Mouse (Mus musculus) A20 (cell line): ENCODE measurements around the gene Rbm8a.

ENCODE experiments used
- DNase-seq: peaks from one replicate; pipeline ENCODE4 v3.0.0-alpha.2; 2011; ENCODE audit warnings: low read depth, low spot score

The Rbm8a gene

GRCm38 (mm10) chr3:96629729-96630600 lies at the start of gene Rbm8a:
Gene Rbm8a (plus strand): TSS chr3:96629933.
- DNase-seq: peak; percentile 98

DNA sequence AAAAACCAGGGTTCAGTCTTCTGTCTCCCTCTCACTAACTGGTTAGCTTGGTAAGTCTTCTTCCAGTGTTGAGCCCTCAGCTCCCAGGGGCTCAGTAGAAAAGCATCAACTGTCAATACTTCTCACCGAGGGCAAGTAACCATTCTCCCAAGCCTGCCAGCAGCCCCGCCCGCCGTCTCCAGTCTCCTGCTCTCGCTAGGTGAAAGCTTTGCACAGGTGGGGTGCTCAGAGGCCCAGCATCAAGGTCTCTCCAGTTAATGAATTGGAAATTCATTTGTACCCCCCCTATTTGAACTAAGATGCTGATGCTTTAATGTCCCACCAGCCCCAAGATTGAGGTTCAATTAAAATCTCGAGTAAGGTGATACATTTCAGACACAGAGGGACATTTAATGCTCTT lies 48.6 kb upstream of the Rbm8a start:
- no peak for DNase-seq

DNA sequence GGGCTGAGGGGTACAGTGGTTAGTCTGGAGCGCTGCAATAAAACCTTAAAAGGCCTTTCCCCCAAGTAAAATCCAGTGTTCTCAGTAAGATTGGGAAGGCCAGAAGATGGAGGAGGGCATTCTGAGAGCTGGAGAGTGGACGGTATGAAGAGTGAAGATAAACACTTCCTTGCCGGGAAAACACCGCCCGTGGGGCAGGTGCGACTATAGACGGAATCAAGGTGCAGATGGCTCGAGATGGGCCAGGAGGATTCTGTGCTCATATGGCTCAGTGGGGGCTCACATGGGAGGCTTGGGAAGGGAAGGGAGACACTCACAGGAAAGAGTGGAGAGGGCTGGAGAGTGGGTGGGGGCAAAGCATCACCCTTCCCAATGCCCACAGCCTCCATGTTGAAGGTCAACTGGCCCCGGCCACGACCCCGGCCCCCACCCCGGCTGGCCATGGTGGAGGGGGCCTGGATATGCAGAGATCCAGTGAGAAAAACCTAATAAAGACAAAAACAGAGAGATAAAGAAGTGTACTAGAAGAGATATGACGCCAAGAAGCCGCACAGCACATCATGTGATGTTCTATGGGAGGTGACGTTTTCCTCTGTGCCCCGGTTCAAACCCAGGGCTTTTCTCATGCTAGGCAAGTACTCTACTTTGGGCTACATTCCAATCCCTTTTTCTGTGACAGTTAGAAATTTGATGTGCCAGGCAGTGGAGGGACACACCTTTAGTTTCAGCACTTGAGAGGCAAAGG lies 47.8 kb upstream of the Rbm8a start:
- no peak for DNase-seq

DNA sequence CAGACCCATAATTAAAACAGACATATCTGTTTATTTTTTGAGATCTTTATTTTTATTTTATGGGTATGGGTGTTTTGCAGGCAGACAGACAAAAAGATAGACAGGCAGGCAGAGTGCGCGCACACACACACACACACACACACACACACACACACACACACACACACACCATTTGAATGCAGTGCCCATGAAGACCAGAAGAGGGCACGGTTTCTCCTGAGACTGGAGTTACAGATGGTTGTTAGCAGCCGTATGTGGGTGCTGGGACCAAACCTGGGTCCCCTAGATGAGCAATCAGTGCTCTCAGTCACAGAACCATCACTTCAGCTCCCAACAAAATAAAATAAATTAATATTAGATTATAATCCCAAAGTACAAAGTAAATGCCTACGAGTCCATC lies 46.3 kb upstream of the Rbm8a start:
- peak; percentile 24 for DNase-seq

GRCm38 (mm10) chr3:96590657-96591056 lies 39.1 kb upstream of the Rbm8a start:
- DNase-seq: no peak

- DNase-seq: peak; percentile 63
Measured at GRCm38 (mm10) chr3:96593374-96593773, 36.4 kb upstream of the Rbm8a start.

GRCm38 (mm10) chr3:96593790-96594560 lies 35.8 kb upstream of the Rbm8a start, which contains the start of gene Polr3gl:
Gene Polr3gl (minus strand): TSS chr3:96594181.
- DNase-seq: peak; percentile 97

DNA sequence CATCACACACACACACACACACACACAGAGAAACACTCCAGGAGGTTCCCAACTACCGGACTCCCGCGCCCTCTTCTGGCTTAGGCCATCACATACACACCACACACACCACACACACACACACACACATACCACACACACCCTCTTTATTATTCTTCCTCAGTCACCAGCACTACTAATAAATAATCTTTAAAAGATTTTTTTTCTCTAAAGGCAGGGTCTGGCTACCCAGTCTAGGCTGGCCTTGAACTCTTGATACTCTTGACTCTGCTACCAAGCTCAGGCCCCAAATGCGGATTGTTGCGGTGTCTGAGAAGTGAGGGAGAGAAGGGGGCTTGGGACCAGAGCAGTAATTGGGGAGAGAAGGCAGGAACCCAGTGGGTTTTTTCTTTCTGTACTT lies 34.9 kb upstream of the Rbm8a start:
- DNase-seq: no peak

GRCm38 (mm10) chr3:96595661-96596060 lies 34.1 kb upstream of the Rbm8a start:
- no peak for DNase-seq

DNA sequence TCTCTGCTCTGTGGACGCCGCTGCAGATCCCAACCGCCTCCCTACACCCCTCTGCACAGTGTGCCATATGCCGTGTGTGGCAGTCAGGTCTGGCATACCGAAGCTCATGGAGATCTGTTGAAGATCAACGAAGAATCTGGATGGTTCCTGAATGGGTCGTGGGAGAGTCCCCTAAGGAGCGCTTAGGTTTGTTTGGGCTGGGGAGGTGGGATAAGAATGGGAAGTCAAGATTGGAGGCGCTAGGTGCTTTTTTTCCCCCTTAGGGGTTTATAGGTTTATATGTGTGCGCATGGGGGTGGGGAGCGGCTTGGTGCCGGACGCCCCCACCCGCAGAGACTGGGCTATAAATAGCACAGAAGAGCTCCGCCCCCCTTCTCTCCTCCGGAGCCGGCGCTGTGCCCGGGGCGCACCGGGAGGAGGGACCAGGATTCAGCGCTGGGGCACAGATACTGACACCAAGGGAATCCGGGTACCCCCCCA lies 33.5 kb upstream of the Rbm8a start, which contains the start of gene Ankrd34a:
Gene Ankrd34a, plus strand, starts transcription at position 409 of the 480 bp plus-strand sequence.
- no peak for DNase-seq

- DNase-seq: no peak
Measured at GRCm38 (mm10) chr3:96596855-96597254, 32.9 kb upstream of the Rbm8a start.

DNA sequence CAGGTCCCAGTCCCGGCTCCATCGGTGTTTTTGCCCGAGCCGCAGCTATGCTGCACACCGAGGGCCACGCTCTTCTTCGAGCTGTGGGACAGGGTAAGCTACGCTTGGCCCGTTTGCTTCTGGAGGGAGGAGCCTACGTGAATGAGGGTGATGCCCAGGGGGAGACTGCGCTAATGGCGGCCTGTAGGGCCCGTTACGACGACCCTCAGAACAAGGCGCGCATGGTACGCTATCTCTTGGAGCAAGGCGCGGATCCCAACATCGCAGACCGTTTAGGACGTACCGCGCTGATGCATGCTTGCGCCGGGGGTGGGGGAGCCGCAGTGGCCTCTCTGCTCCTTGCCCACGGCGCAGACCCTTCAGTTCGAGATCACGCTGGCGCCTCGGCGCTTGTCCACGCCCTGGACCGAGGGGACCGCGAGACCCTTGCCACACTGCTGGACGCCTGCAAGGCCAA lies 32.3 kb upstream of the Rbm8a start:
- no peak for DNase-seq

DNA sequence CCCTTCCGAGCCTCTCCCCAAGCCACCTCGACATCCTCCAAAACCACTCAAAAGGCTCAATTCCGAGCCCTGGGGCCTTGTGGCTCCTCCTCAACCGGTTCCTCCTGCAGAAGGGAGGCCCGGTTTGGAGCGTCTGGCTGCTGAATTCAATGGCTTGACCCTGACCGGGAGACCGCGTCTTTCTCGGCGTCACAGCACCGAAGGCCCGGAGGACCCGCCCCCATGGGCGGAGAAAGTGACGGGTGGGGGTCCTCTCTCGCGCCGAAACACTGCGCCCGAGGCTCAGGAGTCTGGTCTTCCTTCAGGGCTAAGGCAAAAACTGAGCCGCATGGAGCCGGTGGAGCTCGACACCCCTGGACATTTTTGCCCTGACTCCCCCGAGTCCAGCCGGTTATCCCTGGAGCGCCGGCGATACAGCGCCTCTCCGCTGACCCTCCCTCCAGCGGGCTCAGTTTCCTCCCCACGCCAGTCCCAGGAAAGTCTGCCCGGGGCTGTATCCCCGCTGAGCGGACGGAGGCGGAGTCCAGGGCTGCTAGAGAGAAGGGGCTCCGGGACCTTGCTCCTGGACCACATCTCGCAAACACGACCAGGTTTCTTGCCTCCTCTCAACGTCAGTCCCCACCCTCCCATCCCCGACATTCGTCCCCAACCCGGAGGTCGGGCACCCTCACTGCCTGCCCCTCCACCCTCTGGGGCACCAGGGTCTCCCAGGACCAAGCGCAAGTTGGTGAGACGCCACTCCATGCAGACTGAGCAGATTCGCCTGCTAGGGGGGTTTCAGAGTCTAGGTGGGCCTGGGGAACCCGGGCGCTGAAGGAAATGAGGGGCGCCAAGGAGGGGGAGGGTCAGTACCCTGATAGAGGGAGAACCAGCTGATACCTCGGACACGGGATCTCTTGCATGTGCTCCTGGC lies 31.3 kb upstream of the Rbm8a start:
- DNase-seq: no peak

GRCm38 (mm10) chr3:96599069-96599393 lies 30.7 kb upstream of the Rbm8a start:
- DNase-seq: no peak

DNA sequence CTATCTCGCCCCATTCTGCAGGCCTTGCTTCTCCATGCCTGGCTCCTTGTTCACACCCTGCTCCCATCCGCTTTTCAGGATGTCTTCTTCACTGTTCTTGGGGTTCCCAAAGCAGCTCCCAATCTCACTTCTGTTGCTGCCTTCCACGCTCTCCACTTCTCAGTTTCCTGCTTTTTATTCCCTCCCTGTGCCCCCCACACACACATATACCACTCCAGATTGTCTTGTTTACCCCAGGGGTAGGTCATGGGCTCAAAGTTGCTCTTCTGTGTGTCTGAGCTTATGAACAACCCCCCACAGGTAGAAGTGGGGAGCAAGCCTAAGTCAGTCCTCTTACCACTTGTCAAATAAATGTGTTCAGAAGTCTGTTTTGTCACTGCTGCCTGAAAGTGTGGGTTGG lies 30.3 kb upstream of the Rbm8a start:
- DNase-seq: no peak

GRCm38 (mm10) chr3:96600639-96601250 lies 29.0 kb upstream of the Rbm8a start, which contains the start of gene Lix1l:
Gene Lix1l (plus strand): TSS chr3:96601149.
- peak; percentile 94 for DNase-seq

GRCm38 (mm10) chr3:96601251-96601787 lies 28.4 kb upstream of the Rbm8a start:
- peak; percentile 69 for DNase-seq

DNA sequence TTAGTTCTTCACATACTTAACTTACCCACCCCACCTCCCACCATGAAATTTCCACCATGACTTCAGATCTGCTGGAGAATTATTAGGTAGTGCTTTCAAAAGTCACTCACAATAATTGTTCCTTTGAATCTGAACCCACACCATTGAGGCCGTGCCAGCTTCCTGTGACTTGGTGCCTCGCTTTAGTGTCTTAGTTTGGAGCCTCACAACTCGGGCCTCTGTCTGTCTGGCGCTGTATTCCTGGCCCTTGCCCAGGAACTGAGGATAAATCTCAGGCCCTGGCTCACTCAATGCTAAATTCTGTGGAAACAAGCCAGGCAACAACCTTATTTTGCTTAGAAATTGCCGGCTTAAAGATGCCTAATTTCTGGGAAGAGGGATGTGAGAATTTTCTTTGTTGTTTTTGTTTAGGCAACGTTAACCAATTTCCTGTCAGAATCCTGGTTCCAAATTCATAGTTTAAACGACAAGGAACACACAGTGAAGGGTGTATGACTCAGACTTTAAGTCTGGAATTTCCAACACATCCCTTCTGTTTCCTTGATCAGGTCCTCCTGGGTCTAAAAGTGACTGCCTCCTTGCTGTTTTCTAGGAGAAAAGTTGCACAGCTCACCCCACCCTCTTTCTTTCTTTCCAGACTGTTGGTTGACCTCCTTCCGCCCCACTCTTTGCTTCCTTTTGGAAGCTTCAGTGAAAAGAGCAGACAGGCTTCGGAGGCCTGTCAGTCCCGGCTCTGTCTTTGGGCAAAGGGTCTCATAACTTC lies 27.6 kb upstream of the Rbm8a start:
- DNase-seq: no peak

- no peak for DNase-seq
Measured at GRCm38 (mm10) chr3:96602704-96603084, 27.0 kb upstream of the Rbm8a start.
